Mouse (Mus musculus): ENCODE data around the gene Lrrc42.

The Lrrc42 gene

GRCm38 (mm10) chr4:107249471-107249870 lies 3.9 kb downstream of the Lrrc42 start:
- no peak for DNase-seq (ENCODE audit: low spot score in 2 of 2)

DNA sequence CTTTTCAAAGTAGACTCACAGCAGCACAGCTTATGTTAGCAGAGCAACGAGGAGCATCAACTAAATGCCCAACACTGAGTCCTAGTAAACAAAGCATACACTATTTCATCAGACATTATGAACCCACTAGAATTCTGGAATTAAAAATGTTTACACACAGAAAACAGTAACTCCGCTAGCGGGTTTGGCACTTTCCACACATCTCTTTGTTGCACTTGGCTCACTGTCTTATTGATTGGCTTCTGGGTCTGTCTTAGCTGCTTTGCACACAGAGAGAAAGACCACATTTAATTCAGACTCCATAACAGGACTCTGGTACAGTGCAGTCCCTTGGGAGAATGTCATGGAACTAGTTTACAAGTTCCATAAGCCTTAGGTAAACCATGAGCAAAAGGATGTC lies 5.3 kb downstream of the Lrrc42 start:
- DNase-seq (ENCODE audit: low spot score in 2 of 2) = no peak

DNA sequence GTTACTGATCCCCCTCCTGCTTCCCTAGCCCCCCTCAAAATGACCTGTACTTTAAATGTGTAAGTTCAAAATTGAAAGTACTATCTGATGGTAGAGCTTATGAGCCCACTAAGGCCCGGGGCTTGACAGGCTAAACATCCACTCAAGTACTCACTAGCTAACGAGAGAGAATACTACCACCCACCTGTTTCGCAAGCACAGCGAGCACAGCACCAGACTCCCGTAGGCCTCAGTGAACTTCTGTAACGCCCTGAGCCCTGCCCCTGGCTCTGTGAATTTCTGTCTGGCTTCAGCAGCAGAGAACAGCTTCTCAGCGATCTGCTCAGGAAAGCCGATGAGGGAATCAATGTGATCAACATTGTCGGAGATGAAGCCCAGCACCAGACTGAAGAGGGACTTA lies 6.2 kb downstream of the Lrrc42 start:
- peak in 1 of 2 experiments; percentile 4 for DNase-seq (ENCODE audit: low spot score in 2 of 2)

GRCm38 (mm10) chr4:107246040-107246439 lies 7.3 kb downstream of the Lrrc42 start:
- DNase-seq (ENCODE audit: low spot score in 2 of 2) = no peak

- no peak for DNase-seq (ENCODE audit: low spot score in 2 of 2)
These were observed 8.0 kb downstream of the Lrrc42 start for GRCm38 (mm10) chr4:107245368-107245767.

GRCm38 (mm10) chr4:107243365-107244333 lies 9.7 kb downstream of the Lrrc42 start:
- DNase-seq (ENCODE audit: low spot score in 2 of 2) = no peak

DNA sequence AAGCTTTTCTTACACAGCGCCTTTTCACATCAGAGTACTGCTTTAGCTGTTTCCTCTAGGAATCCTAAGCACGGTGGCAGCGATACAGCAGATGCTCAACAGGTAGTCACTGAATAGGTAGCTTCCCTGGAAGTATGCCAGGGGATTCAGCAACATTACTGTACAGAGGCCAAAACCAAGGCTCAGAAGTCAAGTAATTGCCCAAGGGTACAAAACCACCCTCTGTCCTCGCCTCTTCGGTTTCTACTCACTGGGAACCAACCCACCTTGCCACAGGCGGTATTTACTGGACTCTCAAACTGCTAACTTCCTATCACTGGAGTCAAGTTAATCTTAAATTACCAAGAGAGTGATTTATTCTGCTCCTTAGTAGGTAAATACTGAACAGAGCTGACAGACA lies 13.1 kb downstream of the Lrrc42 start:
- DNase-seq (ENCODE audit: low spot score in 2 of 2) = no peak

DNA sequence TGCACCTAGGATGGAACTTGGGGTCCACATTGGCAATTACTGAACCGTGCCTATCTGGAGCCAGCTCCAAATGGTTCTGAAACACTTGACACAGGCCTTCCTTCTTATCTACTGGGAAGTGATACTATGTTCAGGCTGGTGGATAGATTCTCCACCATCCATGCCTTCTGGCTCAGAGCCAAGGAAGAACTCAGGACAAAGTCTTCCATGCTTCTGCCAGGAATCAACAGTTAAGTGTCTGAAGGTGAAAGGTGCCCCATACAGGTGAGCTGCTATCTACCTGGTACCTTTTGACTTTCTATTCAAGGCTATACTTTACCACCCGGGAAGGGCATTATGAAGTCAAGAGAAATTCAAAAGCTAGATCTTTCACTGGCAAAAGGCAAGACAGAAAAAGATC lies 15.1 kb downstream of the Lrrc42 start:
- no peak for DNase-seq (ENCODE audit: low spot score in 2 of 2)

DNA sequence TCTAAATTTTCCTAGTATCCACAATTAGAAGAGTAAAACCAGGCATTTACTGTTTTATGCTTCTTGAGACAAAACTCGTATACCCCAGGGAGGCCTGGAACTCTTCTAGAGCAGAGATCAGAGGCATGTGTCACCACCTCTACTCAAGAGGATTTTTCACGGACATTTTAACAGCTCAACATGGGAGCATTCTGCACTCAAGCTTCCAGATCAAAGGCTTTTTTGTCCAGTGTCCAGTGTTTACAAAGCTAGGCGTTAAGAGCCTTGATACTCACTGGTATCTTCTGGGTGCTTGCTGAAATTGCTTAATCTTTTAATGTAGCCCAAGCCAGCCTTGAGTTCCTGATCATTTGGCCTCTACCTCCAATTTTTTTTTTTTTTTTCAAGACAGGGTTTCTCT lies 21.1 kb downstream of the Lrrc42 start:
- no peak for DNase-seq (ENCODE audit: low spot score in 2 of 2)

DNA sequence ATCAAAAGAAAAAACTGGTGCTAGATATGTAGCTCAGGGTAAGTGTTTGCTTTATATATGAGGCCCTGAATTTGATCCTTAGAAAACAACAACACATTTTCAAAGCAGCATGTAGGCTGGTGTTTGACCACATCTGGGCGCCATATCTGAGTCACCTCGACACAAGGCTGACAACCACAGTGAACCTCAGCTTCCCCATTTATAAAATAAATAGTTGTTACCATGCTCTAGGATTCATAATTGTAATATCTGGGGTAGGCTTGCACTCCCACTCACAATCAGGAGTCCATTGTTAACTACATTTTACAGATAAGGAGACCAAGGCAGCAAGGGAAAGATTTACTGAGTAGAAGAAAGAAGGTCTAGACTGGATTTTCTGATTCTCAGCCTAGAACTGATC lies 27.0 kb downstream of the Lrrc42 start:
- no peak for DNase-seq (ENCODE audit: low spot score in 2 of 2)

- peak; percentile 47 to 58 for DNase-seq (ENCODE audit: low spot score in 2 of 2)
These were observed 29.8 kb downstream of the Lrrc42 start for GRCm38 (mm10) chr4:107223225-107224204.

GRCm38 (mm10) chr4:107221524-107221923 lies 31.8 kb downstream of the Lrrc42 start:
- DNase-seq (ENCODE audit: low spot score in 2 of 2) = no peak

DNA sequence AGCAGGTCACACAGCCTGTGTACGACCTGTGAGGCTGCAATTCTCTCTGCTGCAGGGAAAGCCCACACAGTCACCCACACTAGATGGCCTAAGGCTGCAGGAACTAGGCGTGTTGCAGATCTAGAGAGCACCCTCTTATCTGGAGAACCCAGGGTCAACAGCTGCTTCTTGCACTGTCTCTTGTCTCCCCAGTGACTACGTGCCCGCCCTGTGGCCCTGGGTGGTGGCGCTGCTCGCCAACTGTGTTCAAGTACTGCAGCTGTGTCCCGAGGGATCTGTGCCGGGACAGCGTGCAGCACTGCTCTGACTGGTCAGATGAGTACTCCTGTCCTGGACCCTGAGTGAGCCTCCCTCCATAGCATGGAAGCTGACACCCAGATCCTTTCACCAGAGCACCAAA lies 35.8 kb downstream of the Lrrc42 start:
- DNase-seq (ENCODE audit: low spot score in 2 of 2) = no peak

DNA sequence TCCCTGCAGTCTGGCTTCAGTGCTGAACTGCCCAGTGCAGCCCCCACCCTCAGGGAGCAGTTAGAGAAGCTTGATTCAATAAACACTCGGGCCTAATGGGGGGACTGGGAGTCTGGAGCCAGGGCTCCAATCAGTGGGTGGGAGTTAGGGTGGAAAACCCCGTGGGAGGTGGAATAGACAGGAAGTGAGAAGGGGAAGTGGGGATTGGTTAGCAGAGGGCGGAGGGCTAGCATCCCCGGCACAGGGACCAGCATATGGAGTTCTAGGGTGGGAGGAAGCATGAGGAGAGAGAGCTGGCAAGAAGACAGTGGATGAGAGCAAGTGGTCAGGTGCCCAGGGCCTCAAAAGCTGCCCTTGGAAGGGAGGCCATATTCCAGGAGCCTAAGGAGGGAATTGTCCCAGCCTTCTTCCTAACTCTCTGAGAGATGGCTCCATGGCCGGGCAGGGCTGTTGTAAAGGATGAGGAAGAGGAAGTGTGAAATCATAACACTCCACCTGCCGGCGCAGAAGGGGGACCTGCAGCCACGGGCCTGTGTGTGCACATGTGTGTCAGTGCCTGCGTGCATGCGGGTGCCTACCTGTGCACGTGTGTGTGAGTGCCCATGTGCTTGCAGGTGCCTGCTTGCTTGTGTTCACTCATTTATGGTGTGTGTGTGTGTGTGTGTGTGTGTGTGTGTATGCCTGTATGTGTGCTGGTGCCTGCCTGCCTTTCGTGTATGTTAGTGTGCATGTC lies 39.9 kb downstream of the Lrrc42 start:
- no peak for DNase-seq (ENCODE audit: low spot score in 2 of 2)

DNA sequence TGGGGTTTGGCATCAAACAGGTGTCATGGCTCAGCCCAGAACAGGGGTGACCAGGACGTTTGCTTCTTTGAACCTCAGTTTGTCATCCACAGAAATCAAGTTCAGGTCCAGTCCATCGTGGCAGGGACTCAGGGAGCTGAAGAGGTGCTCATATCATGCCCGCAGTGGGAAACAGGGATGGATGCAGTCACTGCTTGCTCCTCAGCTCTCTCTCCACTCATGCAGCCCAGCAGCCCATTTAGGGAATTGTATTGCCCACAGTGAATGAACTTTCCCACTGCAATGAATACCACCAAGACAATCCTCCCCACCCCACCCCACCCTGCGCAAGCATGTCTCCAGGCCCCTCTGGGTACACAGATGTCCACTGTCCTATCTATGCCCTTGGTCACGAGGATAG lies 41.4 kb downstream of the Lrrc42 start:
- DNase-seq (ENCODE audit: low spot score in 2 of 2) = no peak

DNA sequence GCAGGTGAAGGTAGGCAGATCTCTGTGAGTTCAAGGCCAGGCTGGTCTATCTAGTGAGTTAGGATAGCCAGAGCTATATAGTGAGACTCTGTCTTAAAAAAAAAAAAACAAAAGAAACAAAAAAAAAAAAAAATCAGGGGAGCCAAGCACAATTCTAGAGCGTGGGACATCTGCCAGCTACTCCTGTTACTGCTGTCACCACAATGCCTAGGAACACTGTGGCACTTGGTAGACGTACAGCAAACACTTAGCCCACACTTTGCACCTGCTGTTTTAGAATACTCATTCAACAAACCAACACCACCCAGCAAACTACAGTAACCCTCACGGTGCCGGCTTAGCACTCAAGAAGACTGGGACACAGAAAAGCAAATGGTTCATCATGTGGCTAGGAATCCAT lies 41.9 kb downstream of the Lrrc42 start:
- DNase-seq (ENCODE audit: low spot score in 2 of 2) = no peak

GRCm38 (mm10) chr4:107210483-107211097 lies 42.7 kb downstream of the Lrrc42 start:
- DNase-seq (ENCODE audit: low spot score in 2 of 2) = no peak

GRCm38 (mm10) chr4:107208880-107209279 lies 44.5 kb downstream of the Lrrc42 start, which contains the start of gene Ldlrad1:
TSS of gene Ldlrad1 (plus strand) at chr4:107209180.
- no peak for DNase-seq (ENCODE audit: low spot score in 2 of 2)

- no peak for DNase-seq (ENCODE audit: low spot score in 2 of 2)
These were observed 46.3 kb downstream of the Lrrc42 start for GRCm38 (mm10) chr4:107207016-107207415.

- no peak for DNase-seq (ENCODE audit: low spot score in 2 of 2)
These were observed 50.3 kb downstream of the Lrrc42 start for GRCm38 (mm10) chr4:107203001-107203400.

DNA sequence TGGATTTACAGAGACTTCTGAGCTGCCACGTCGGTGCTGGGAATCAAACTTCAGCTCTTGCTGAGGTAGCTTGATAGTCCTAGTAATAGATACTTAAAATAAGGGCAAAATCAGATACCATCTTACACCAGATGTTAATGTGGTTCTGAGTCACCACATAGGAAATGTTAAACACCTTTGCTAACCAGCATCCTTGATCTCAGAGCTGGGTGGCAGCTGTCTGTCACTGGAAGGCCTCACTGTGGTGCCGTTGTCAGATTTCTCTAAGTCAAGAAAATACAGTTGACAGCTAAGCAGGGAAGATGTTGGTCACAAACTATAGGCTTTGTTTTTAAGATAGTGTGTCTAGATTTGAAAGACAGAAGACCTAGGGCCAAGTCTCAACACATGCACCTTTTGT lies 51.6 kb downstream of the Lrrc42 start:
- DNase-seq (ENCODE audit: low spot score in 2 of 2) = no peak

Data from heart, adult 9 months (tissue).